Mouse (Mus musculus): ENCODE measurements around the gene Tmcc3.

Tmcc3 gene

GRCm38 (mm10) chr10:94417643-94418042, 105.9 kb downstream of the Tmcc3 start:
- no peak for DNase-seq (ENCODE audit: low read depth)

GRCm38 (mm10) chr10:94426000-94426920, 114.5 kb downstream of the Tmcc3 start:
- peak; percentile 9 for DNase-seq (ENCODE audit: low read depth)

GRCm38 (mm10) chr10:94426921-94427270, 115.1 kb downstream of the Tmcc3 start:
- DNase-seq (ENCODE audit: low read depth): no peak

- no peak for DNase-seq (ENCODE audit: low read depth)
Measured at GRCm38 (mm10) chr10:94428186-94428942, 116.6 kb downstream of the Tmcc3 start.

- DNase-seq (ENCODE audit: low read depth): no peak
Measured at GRCm38 (mm10) chr10:94430566-94430965, 118.8 kb downstream of the Tmcc3 start.

- no peak for DNase-seq (ENCODE audit: low read depth)
Measured at GRCm38 (mm10) chr10:94432933-94433332, 121.2 kb downstream of the Tmcc3 start.

GRCm38 (mm10) chr10:94433901-94434300, 122.2 kb downstream of the Tmcc3 start:
- no peak for DNase-seq (ENCODE audit: low read depth)

- DNase-seq (ENCODE audit: low read depth): no peak
Measured at GRCm38 (mm10) chr10:94442725-94443124, 131.0 kb downstream of the Tmcc3 start.

GRCm38 (mm10) chr10:94443453-94443852, 131.7 kb downstream of the Tmcc3 start:
- DNase-seq (ENCODE audit: low read depth): no peak

GRCm38 (mm10) chr10:94445192-94445591, 133.4 kb downstream of the Tmcc3 start:
- no peak for DNase-seq (ENCODE audit: low read depth)

- DNase-seq (ENCODE audit: low read depth): no peak
Measured at GRCm38 (mm10) chr10:94446379-94447008, 134.7 kb downstream of the Tmcc3 start.

- DNase-seq (ENCODE audit: low read depth): no peak
Measured at GRCm38 (mm10) chr10:94449676-94450075, 137.9 kb downstream of the Tmcc3 start.

- DNase-seq (ENCODE audit: low read depth): no peak
Measured at GRCm38 (mm10) chr10:94450781-94451180, 139.0 kb downstream of the Tmcc3 start.

- no peak for DNase-seq (ENCODE audit: low read depth)
Measured at GRCm38 (mm10) chr10:94457454-94457853, 145.7 kb downstream of the Tmcc3 start.

- DNase-seq (ENCODE audit: low read depth): no peak
Measured at GRCm38 (mm10) chr10:94458690-94459089, 146.9 kb downstream of the Tmcc3 start.

- DNase-seq (ENCODE audit: low read depth): peak; percentile 5
Measured at GRCm38 (mm10) chr10:94461378-94461777, 149.6 kb downstream of the Tmcc3 start.

- DNase-seq (ENCODE audit: low read depth): no peak
Measured at GRCm38 (mm10) chr10:94461871-94462270, 150.1 kb downstream of the Tmcc3 start.

- no peak for DNase-seq (ENCODE audit: low read depth)
Measured at GRCm38 (mm10) chr10:94462386-94463064, 150.8 kb downstream of the Tmcc3 start.

GRCm38 (mm10) chr10:94463410-94463809, 151.7 kb downstream of the Tmcc3 start:
- DNase-seq (ENCODE audit: low read depth): no peak

- DNase-seq (ENCODE audit: low read depth): no peak
Measured at GRCm38 (mm10) chr10:94465646-94466045, 153.9 kb downstream of the Tmcc3 start.

- DNase-seq (ENCODE audit: low read depth): no peak
Measured at GRCm38 (mm10) chr10:94466313-94466712, 154.6 kb downstream of the Tmcc3 start.

- DNase-seq (ENCODE audit: low read depth): no peak
Measured at GRCm38 (mm10) chr10:94471487-94471886, 159.7 kb downstream of the Tmcc3 start.

Measured in c-Kit-positive CD71-positive TER-119-negative erythroid progenitor cells, embryonic 14.5 days (primary cell).